Mouse (Mus musculus): ENCODE measurements around the gene Xlr4c.
"Not testable (repeated sequence)": the region's sequence is repeated elsewhere in the genome, so short reads cannot be mapped to it uniquely, and the experiment has no call there.

Xlr4c gene

DNA sequence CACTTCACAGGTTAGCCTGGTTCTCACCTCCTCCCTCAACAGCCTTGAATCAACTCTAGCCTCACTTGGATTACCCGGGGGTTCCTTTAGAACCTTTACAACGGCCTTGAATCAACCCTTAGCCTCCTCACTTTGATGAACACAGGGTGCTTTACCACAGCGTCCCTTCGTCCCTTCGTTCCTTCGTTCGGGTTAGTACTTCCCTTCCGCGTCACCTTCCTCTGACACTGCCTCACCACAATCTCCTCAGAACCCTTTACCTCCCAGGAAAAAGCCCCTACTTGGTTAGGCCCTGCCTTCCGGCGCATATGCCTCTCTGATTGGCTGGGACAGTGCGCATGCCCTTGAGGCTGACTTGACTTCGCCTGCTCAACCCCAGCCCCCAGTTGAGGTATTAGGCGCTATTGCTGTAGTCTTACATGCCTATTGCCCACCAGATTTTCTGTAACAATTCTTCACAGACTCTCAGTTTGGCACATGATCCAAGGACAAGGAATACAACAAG, at the start of gene Xlr4c:
Xlr4c (minus strand) TSS at position 310 of the 505 bp plus-strand sequence.
- peak; percentile 10 to 42 for DNase-seq (ENCODE audit: low read depth in 2 of 2, low spot score in 2 of 2)

GRCm38 (mm10) chrX:73265270-73265669, 22.3 kb upstream of the Xlr4c start, which contains the start of gene Xlr3c:
Gene Xlr3c (minus strand): TSS chrX:73265390.
- DNase-seq (ENCODE audit: low read depth in 2 of 2, low spot score in 2 of 2), result not testable (repeated sequence)

GRCm38 (mm10) chrX:73262428-73262827, 19.5 kb upstream of the Xlr4c start:
- DNase-seq (ENCODE audit: low read depth in 2 of 2, low spot score in 2 of 2), result not testable (repeated sequence)

DNA sequence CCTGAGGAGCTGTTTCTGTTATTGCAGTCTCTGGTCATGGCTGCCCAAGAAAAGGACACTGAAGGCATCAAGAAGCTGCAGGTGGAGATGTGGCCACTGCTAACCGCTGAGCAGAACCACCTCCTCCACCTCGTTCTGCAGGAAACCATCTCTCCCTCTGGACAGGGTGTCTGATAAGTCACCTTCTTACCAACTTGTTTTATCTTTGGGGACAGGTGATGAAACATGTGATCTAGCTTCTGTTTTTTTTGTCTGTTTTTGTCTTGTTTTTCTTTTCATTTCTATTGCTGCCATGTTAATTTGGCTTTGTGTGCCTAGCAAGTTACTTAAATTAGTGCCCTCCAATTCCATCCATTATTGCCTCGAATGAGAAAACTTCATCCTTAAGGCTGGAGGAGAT, 13.6 kb downstream of the Xlr4c start:
- DNase-seq (ENCODE audit: low read depth in 2 of 2, low spot score in 2 of 2), result no peak

- peak; percentile 39 to 55 for DNase-seq (ENCODE audit: low read depth in 2 of 2, low spot score in 2 of 2)
Measured at GRCm38 (mm10) chrX:73228606-73229214, 14.2 kb downstream of the Xlr4c start.

GRCm38 (mm10) chrX:73227914-73228605, 14.9 kb downstream of the Xlr4c start, which contains the start of gene F8a:
Gene F8a (plus strand): TSS chrX:73228291.
- DNase-seq (ENCODE audit: low read depth in 2 of 2, low spot score in 2 of 2), result peak; percentile 79 to 80

DNA sequence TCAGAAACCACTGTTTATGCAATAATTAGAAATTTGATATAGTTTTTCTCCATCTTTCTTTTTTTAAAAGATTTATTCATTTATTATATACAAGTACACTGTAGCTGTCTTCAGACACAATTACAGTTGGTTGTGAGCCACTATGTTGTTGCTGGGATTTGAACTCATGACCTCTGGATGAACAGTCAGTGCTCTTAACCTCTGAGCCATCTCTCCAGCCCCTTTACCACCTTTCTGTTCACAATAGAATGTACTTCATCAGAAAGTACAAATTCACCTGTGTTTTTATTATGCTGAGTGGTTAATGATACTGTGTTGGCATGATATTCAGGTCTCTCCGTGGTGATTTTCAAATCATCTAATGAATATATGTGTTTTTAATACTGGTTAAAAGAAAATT, 17.6 kb downstream of the Xlr4c start:
- no peak for DNase-seq (ENCODE audit: low read depth in 2 of 2, low spot score in 2 of 2)

GRCm38 (mm10) chrX:73213819-73214564, 28.9 kb downstream of the Xlr4c start, which contains the start of gene Xlr4b:
Gene Xlr4b (plus strand): TSS chrX:73214333.
- DNase-seq (ENCODE audit: low read depth in 2 of 2, low spot score in 2 of 2), result peak; percentile 8 to 40

DNA sequence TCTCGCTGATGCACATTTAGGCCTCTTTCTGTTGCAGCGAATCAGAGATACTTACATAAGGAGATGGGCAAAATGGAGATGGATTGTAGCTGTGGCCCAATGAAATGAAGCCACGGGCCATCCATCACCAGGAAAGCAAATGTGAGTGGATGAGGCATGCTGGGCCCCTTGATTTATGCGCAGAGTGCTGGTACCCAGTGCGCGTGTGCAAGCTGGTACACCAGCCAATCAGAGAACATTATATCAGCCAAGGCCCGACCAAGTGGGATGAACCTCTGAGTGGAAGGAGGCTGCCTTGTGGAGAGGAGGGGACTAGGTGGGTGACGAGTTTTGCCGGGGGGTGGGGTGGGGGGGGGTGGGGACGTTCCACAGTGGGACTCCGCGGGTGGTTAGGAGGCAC, 51.0 kb downstream of the Xlr4c start, which contains the start of gene Xlr3b:
Xlr3b (plus strand) TSS at position 274 of the 400 bp plus-strand sequence.
- peak in 1 of 2 experiments; percentile 3 for DNase-seq (ENCODE audit: low read depth in 2 of 2, low spot score in 2 of 2)

Data from CD8-positive naive resting alpha-beta T cell, adult 2 months (primary cell).